Mouse (Mus musculus) thymus, postnatal 0 days (tissue): ENCODE data around the gene Hmga1. TPM values are rescaled to one million over a fixed set of nuclear protein-coding genes. Genes with fewer than 3 reads are reported as not detected.
A peak's percentile ranks its signal among the peaks of the same experiment; 100 is the strongest.

ENCODE experiments used
- DNase-seq: peaks from one replicate; pipeline ENCODE4 v3.0.0-alpha.2; 2015; ENCODE audit warnings: low spot score
- polyA plus RNA-seq: library from polyadenylated mRNA; unstranded; fragments of >200 nt; fragmentation: Nextera tagmentation; extraction: Ambion mirVana; gene quantifications from 2 replicates; pipeline ENCODE4 v1.2.1, GENCODE M21; 2015

Gene Hmga1
- polyA plus RNA-seq, 1 experiment from 2014 or later, result 356 TPM

DNA sequence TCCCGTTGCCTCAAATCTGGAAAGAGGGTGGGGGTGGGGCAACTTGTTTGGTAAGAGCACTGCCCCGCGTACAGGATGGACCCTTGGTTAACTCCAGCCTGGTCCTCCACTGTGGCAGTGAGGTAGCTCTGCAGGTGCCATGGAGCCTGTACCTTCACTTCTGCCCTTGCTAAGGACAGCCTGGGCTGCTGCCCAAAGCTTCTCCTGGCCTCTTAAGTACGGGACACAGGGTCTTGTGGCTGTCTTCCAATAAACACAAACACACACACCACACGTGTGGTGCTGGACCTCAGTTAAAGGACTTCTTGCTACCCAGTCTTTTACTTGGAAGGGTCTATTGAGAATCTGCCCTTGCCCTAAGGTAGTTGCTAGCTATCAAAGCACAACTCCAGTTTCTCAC, 2.5 kb downstream of the Hmga1 start:
- no peak for DNase-seq

DNA sequence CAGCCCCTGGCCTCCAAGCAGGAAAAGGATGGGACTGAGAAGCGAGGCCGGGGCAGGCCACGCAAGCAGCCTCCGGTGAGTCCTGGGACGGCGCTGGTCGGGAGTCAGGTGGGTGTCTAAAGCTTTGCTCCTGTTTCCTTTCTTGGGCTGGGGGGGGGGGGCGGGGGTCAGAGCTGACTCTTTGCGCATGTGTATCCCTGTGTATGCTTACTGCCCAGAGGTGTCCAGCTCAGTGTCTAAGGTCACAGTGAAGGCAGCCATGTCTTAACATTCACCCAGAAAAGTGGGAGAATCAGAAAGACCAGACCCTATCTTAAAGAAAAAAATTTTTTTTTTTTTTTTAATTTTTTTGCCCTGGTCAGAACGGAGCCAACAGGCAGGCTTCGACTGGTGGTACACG, 3.3 kb downstream of the Hmga1 start:
- DNase-seq, result no peak

DNA sequence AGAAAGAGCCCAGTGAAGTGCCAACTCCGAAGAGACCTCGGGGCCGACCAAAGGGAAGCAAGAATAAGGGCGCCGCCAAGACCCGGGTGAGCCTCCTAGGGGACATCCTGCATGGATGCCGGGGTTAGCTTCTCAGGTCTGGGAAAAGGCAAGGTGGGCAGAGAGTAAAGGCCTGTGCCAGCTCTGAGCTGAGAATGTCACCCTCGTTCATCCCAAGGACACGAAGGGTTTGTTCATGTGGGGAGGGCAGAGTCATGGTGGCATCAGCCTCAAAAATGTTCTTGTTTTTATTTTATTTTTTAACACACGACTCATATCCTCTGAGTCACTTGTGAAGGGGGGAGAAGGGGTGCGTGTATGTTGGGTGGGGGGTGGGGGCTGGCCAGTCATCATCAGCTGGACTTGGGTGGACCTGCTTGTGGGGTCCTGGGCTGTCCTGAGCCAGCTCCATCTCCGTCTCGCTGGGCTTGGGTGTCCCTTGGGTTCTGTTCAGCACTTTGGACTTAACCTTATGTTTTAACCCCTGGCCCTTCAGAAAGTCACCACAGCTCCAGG, 4.7 kb downstream of the Hmga1 start:
- no peak for DNase-seq

DNA sequence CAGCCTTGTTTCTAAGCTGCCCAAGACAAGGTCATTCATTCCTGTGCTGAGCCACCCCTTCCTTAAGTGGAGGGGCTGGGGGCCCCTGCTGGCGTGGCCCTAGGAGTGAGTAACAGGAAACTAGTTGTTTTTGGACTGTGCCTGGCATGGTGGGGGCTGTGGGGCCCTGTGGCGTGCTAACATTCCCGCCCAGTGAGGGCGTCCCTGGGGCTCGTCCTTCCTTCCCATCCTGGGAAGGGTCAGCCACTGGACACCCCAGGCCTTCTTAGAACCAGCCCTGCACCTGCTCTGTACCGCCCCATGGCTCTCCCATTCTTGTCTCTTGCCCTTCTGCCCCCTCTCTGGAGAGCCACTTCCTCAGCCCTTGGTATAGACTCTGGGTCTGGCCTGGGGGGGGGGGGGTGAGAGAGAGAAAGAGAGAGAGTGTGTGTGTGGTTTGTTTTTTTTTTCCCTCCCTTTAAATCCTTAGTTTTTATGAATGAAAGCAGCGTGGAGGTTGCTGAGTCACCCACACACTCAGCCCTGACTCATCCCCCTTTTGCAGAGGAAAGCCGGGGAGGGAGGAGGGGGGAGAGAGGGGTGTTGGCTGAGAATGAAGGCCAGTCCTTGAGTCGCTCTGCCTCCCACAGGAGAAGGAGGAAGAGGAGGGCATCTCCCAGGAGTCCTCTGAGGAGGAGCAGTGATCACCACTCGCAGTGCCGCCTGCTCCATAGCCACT, 5.7 kb downstream of the Hmga1 start:
- no peak for DNase-seq

DNA sequence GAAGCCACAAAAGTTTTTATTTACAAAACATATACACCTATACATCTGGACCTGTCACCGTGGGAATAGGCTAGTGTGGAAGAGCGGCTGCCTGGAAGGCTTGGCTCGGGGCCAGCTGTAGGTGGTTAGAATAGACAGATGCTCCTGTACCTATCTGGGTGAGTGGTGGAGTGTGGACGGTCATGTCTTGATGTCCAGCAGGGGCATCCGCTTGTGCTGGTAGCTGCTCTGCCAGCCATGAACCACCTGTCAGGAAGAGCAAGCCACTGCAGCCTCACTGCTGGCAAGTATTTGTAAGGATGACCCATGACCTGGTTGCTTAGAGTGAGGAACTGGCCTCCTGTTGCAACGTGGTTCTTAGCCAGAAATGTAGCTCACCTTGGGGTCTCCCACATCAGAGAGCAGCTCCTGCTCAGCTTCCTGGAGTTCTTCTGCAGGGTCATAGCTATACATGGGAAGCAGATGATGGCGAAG, 7.5 kb downstream of the Hmga1 start:
- no peak for DNase-seq

DNA sequence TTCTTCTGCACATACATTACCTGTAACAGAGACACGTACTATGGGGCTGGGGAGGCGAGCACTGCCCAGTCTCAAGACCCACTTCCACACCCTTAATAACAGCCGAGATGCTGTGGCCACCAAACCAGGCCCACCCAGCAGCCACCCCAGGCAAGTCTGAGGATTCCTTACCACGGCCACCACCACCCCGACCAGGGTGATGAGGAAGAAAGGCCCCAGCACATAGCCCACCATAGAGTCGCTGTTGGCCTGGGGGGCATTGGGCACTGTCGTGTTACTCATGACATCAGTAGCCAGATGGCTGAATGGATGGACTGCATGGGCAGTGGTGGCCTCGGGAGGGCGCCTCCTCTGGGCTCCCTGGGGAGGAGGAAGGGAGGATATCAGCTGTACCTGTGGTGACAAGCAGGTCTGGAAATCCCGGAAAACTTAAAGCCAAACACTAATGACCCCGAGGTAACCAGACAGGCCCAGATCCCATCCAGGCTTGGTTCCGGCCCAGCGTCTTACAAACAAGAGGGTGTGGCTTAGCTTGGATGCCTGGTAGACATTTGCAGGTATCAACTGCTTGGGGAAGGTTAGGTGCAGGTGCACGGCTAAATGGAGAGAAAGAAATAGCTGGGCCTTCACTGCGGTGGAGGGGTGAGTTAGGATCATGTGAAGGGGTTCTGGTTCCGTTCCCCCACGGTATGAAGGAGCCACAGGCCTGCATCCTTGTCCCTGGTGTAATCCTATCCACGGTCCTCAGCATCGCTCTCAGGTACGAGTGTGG, 8.3 kb downstream of the Hmga1 start:
- no peak for DNase-seq

DNA sequence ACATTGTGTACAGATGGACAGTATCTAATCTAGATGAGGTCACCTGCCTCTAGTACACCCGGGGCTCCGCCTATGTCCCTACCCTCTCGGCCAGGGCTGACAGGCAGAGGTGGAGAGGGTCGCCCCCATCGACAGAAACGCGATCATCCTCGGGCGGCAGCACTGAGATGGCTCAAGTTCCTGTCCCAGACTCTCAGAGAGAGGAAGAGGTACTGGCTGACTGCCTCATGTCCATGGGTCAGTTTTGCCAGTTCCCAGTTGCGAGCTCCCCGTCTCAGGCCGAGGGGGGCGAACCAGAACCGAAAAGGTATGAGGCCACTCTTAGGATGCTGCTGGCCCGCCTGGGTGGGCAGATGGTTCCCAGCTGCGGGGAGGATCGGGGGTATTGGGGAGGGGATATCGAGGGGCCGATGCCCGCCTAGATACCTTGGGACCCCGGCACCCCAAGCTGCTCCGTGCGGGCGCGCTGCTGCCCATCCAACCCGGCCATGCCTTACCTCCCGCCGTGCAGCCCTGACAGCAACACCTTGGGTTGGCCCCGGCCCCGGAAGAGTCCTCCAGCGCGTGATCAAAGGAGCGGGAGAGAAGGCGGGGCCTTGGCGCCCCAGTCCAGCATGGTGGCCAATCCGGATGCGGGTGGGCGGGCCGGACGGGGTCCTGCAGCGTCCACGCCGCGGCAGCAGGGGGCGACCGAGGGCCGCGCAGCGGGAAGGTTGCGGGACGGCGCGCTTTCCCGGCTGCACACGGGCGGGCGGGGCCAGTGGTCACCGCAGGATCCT, 9.1 kb downstream of the Hmga1 start, which contains the start of gene AI413582:
Gene AI413582 (minus strand): TSS at position 594 of the 779 bp plus-strand sequence.
- peak; percentile 96 for DNase-seq

DNA sequence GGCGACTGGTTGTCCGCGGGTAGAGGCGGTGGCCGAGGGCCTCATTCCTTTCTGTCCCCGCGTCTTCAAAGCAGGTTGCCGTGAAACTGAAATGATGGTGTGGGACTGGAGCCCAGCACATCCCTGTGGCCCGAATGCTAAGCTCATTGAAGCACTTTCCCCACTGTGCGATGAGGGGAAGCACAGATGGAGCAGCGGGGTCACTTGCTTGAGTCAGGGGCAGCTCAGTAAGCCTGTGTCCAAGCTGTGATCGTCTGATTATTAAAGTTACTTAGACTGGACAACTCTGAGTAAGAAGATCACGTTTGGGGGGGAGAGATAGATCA, 9.6 kb downstream of the Hmga1 start:
- no peak for DNase-seq

DNA sequence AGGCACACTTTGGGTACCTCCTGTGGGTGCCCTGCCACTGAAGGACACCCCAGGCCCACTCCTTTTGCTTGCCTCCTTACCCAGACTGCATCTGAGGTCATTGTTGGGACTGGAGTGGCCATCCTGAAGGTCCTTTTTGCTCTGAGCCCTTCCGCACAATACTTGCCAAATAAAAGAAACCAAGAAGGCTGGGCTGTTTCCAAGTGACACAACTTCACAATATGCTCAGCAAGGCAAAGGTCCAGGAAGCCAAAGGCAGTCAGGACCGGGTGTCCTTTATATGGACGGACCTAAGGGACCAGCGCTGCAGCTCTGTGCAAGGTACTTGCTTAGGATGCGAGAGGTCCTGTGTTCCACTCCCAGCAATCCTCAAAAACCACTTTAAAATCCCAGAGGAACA, 11.9 kb downstream of the Hmga1 start:
- DNase-seq, result no peak

DNA sequence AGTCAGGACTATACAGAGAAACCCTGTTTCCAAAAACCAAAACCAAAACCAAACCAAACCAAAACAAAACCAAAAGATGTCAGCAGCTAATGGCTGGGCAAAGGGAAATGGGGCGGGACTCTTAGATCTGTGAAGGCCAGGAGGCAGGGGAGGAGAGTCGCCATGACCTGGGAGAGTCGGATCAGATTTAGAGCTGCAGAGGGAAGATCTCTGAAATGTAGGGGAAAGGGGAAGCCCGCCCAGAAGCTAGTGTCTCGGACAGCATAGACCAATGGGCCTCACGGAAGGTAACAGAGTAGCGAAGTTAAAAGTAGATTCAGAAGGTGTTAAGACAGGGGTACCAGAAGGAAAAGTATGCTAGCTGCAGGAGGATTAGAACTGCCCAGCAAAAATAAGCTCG, 15.0 kb downstream of the Hmga1 start:
- no peak for DNase-seq

DNA sequence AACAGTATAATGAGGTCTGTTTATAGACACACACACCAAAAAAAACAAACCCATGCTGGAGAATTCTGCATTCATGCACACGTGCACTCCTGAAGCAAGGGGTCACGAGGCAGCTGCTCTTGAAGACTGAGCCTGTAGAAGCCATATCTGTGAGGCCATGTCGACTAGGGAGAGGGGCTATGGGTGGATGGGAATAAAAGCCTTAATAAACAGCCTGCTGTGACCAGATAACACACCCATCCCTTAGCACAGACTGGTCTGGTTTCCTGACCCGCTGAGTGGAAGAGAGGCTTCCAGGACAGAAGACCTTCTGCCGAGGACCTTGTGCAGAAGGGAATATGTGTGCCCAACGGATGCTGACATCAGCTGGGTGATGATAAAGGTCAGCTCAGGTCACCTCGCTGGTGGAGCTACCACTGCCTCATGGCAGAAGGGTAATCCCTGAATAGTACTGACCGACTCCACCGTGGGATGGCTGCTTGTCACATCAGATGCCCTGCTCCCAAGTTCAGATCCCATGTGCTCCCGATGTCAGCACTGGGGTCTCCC, 17.5 kb downstream of the Hmga1 start:
- DNase-seq, result no peak

DNA sequence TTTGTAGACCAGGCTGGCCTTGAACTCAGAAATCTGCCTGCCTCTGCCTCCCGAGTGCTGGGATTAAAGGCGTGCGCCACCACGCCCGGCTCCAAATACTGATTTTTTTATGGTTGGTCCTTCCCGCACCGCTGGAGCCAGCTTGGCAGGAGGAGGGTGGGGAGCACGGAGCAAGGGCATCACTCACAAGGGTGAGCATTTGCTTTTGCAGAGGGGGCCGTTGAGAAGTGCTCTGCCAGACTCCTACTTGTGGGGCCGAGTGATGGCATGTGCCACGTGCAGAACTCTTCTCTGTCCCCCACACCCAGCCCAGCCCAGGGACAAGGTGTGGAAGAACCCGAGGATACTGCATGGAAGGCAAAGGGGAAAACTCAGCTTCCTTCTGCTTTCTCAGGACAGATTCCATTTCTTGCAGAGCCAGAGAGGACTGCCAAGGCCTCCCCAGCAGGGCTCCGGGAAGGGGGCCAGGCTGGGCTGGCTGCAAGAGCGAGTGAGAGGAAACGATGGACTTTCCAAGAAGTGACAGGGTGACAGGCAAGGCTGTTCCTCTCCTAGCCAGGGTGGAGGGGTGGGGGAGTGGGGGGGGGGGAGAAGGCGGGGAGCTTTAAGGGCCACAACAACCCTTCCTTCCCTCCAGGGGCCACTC, 18.3 kb downstream of the Hmga1 start:
- no peak for DNase-seq

DNA sequence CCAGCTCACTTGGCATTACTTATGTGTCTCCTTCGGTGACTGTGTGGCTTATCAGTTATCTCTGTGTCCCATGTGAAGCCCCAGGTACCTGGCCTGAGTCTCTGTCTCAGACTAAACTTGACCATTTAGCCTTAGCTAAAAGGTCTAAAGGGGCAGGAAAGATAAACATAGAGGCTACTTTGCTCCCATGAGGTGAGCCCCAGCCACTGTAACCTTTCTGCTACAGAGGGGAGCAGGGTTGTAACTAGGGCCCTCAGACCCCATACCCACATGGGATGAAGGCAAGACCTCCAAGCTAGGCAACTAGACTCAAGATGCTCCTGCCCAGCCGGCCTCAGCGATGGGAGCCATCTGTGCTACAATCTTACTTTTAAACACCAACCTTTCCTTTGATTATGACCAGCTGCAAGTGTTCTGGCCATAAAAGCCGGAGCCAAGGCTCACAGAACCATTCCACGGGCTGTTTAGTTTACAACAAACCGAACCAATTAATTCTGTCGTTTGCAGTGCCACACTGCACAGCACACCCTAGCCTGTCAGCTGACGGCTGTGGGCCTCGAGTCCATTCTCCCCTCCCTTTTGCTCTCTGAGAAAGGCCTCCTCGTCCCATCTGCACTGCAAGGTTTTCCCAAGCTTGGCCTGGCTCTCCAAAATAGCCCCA, 18.9 kb downstream of the Hmga1 start:
- no peak for DNase-seq

DNA sequence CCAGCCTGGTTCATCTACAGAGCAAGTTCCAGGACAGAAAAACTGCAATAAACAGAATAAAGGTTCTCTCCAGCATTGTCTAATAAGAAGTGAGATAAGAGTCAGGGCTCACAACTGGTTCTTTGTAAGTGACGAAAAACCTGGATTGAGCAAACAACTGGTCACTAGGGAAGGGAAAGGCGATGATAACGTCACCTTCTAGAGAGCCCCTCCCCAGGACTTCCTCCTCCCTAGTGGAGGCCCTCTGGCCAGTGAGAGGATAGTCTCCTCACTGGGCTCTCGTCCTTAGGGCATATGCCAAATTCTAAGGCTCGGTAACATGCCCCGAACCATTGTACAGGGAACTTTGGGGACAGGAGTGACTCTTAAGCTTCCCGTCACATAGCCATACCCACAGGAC, 19.8 kb downstream of the Hmga1 start:
- DNase-seq, result no peak

DNA sequence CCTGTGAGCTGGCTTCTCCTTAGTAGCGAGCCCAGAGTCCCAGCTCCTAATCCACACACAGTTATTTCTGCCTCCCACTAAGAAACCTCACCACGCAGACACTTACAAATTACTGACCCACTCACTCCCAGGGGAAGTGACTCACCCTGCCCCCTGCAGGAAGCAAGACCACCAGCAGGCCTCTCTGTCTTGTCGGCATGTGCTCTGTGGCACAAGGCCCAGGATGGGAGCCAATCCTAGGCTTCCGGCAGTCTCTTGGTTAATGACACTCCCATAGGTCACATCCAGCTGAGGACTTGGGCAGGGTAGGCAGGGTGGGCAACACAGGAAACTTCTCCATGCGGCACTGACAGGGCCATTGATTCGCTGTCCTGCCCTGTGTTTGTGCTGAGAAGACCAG, 21.2 kb downstream of the Hmga1 start:
- DNase-seq, result no peak

DNA sequence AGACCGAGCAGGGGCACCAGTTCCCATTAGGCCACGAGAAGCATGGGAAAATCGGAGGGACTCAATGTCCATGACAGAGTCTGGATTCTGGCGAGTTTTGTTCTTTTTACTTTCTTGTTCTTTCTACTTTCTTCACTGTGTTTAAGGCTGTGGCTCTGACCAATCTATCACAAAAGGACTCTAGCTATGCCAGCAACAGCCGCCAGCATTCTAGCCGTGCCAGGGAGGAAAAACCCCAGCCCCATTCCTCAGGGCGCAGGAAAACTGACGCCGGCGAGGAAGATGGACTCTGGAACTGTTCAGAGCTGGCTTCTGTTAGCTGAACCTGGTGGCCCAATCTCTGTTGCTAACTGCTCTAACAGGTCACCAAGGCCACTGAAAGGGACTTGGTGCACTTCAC, 22.2 kb downstream of the Hmga1 start:
- no peak for DNase-seq

DNA sequence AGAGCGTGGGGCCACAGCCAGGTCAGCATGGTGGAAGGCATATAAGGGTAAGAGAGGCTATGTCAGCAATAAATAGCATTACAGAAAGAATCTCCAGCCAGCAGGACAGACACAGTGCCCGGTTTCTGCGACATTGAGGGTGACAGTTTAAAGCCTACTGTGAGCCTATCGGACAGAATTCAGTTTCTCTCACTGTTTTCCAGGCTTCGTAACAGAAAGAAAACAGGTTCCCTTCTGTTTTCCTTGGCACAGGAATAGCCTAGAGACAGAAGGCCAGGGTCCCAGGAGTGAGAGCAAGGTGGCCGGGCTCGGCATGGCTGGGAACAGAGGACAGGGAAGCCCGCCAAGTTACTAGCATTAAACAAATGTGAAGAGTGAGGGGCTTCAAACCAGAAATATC, 23.5 kb downstream of the Hmga1 start:
- DNase-seq, result no peak

DNA sequence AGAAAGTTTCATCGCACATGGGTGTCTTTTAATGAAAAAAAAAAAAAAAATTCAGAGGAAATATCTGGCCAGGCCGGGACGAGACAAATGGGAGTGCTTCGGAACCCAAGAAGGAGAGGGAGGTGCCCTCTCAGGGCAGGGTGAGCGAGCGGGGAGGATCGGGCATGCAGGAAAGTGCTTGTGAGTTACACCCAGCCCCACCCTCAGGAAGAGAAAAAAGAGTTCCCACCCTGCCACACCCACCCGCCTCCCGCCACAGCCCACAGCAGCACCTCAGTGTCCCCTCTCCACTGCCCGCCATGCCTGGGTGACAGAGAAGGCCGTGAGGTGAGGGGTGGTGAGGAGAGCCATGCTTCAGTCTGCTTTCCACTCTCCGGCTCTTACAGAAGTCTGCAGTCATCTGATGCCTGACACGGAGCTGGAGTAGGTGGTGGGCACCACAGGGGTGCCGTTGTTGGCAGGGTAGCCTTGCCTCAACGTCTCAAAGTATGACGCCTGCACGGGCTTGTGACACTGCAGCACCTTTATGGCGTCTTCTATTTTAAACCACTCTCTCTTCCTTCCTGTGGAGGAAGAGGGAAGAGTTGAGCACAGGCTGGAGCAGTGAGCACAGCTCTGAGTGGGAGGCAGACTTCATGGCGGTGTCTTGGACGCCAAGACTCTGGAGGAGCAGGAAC, 24.2 kb downstream of the Hmga1 start:
- no peak for DNase-seq

DNA sequence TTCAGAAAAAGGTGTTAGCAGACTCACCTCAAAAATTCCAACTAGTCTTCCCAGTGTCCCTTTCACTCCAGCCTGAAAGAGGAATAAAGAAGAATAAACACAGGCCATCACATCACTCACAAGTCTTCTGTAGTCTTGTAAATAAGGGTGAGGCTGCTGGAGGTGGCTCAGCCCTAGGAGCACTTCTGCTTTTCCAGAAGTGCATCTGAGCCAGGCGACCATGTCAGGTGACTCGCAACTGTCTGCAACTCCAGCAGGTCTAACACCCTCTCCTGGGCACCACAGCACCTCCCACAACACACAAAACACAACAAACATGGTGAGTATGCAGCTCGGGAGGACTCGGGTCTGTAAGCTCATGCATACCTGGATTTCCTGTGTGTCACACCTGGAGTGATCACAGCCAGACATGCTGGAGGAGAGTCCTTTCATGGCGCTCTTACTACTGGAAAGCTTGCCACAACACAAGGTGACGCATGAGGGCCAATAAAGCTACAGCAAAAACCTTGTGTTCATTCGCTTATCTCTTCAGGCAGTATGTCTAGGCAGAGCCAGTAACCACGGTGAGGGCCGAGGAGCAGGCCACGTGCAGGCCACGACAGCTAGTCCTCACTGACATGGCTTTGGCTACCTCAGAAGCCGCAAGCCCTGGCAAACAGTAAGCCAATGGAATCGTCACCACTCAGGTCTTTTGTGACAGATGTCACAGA, 27.0 kb downstream of the Hmga1 start:
- DNase-seq, result no peak
